Mouse (Mus musculus) lung, postnatal 0 days (tissue): Measurements from ENCODE around the gene Aff1.

Experiments
- CTCF ChIP-seq: IDR thresholded peaks from 2 replicates; pipeline ENCODE4 v1.5.1; 2016; ENCODE audit warnings: antibody characterized with exemption, mild to moderate bottlenecking
- EP300 ChIP-seq: IDR thresholded peaks from 2 replicates; pipeline ENCODE4 v1.6.1; 2016; ENCODE audit warnings: antibody characterized with exemption, mild to moderate bottlenecking, control low read depth

DNA sequence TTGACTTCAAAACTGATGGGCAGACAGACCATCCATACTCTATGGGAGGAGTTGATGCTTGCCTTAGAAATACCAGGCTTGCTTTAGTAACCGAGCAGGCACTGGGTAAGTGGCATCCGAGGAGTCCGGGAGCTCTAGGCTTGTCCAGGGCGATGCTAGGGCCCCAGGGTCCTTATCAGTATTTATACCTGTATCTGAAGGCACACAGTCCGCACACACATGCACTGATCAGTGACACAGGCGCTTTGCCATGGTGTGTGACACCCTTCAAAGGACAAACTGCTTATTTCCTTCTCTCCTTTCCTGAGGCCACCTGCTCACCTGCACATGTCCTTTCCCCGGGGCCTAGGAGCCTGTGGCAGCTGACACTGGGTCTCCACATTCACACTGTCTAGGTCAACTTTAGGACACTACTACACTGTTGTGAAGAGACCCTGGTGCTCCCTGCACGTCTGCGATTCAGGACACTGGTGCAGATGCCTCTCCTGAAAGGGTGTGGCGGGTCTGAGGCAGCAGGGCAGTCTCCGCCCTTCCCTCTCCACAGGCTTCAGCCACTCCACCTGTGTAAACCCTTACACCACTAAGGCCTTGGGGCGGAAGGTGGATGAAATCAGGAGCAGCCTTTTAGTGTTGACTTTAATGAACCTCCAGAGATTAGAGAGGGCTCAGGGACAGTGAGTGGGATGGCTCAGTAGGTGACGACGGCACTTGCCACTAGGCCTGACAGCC, 163.5 kb downstream of the Aff1 start:
- TF ChIP-seq EP300: no peak
- no peak for TF ChIP-seq CTCF
